Mouse (Mus musculus): ENCODE results near the gene Irs1.

DNA sequence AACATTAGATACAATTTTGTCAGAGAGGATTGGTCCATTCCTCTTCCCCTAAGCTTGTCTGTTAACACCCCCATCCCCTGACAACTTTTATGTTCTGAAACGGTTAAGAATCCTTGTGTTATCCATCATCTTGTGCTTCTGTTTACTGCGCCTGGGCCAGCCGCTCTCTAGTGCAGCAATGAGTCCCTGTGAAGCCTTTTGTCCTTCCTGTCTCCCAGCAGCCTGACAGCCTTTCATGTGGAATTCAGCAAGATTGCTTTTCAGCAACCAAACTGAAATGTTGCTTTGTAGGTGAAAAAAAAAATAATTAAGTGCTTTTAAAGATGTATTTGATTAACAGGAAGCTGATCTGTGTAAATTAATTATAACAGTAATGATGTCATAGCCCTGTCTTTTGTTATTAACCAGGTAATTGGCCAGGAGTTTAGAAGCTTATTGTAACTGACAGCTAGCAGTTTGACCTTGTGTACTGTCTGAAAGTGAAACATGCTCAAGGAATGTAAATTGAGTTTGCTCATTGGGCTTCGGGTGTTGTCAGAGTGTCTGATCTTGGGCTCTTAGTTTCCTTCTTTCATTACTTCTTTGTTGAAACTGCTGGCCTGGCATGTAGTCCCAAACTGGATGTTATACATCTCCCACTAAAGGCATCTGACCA is 33.0 kb upstream of the Irs1 start:
- TF ChIP-seq CTCF (IDR thresholded peaks at IDR 0.05; ENCODE audit: extremely low read depth, insufficient read length, insufficient replicate concordance, low read depth, low read length) (no peak), POLR2A (IDR thresholded peaks at IDR 0.05; ENCODE audit: low read depth, low read length) (no peak)
